Mouse (Mus musculus) ES-E14 (cell line): ENCODE data around the gene Ktn1.

Experiments
- CHD2 ChIP-seq: IDR thresholded peaks from 2 replicates; pipeline ENCODE4 v1.6.1; 2014; ENCODE audit warnings: mild to moderate bottlenecking, low read depth, low read length, inconsistent platforms
- HCFC1 ChIP-seq: IDR thresholded peaks from 2 replicates; pipeline ENCODE4 v1.6.1; 2012; ENCODE audit warnings: low read length, inconsistent platforms, borderline replicate concordance; ENCODE audit not compliant: insufficient read depth
- MAFK ChIP-seq: IDR thresholded peaks from 2 replicates; pipeline ENCODE4 v1.6.1; 2014; ENCODE audit warnings: mild to moderate bottlenecking, low read depth, low read length, inconsistent platforms; ENCODE audit not compliant: insufficient read depth
- ZNF384 ChIP-seq: IDR thresholded peaks from 2 replicates; pipeline ENCODE4 v1.6.1; 2012; ENCODE audit warnings: low read depth, low read length, inconsistent platforms

GRCm38 (mm10) chr14:47627360-47627759 lies 20.9 kb upstream of the Ktn1 start:
- TF ChIP-seq CHD2 (no peak), ZNF384 (no peak), HCFC1 (no peak), MAFK (no peak)
